Mouse (Mus musculus) liver, adult 2 months (tissue): ENCODE measurements around the gene Rassf8. TPM values are rescaled to one million over a fixed set of nuclear protein-coding genes. Genes with fewer than 3 reads are reported as not detected.

Source experiments
- DNase-seq: peaks from one replicate; pipeline ENCODE4 v3.0.0-alpha.2; 2011; ENCODE audit warnings: low read depth, low spot score; ENCODE audit errors: extremely low read depth
- H3K27ac ChIP-seq: fragments of 200-500 bp; replicated peaks from 2 replicates; pipeline ENCODE4 v1.5.1; 2012; ENCODE audit warnings: low read depth, mild to moderate bottlenecking, control low read depth, inconsistent platforms, low read length; ENCODE audit not compliant: insufficient read depth
- H3K27me3 ChIP-seq: fragments of 200-500 bp; 2 replicates; pipeline ENCODE4 v1.6.1; 2012; ENCODE audit warnings: mild to moderate bottlenecking, moderate library complexity, low read length, inconsistent platforms; ENCODE audit not compliant: control insufficient read depth, insufficient read depth
- H3K36me3 ChIP-seq: fragments of 200-500 bp; 2 replicates; pipeline ENCODE4 v1.6.1; 2012; ENCODE audit warnings: low read length, inconsistent platforms; ENCODE audit not compliant: control insufficient read depth, insufficient read depth
- H3K4me1 ChIP-seq: fragments of 200-500 bp; 2 replicates; pipeline ENCODE4 v1.6.1; 2011; ENCODE audit warnings: low read length; ENCODE audit not compliant: control insufficient read depth, insufficient read depth
- H3K4me3 ChIP-seq: fragments of 200-500 bp; 2 replicates; pipeline ENCODE4 v1.5.1; 2011; ENCODE audit warnings: low read depth, mild to moderate bottlenecking, control low read depth, low read length, moderate library complexity; ENCODE audit not compliant: insufficient read depth
- H3K79me2 ChIP-seq: fragments of 200-500 bp; 2 replicates; pipeline ENCODE4 v1.6.1; 2012; ENCODE audit warnings: inconsistent platforms, mild to moderate bottlenecking, low read length, moderate library complexity; ENCODE audit not compliant: control insufficient read depth, insufficient read depth
- H3K9ac ChIP-seq: fragments of 200-500 bp; 2 replicates; pipeline ENCODE4 v1.6.1; 2012; ENCODE audit warnings: low read depth, mild to moderate bottlenecking, control low read depth, inconsistent platforms, low read length
- CTCF ChIP-seq: fragments of 200-500 bp; IDR thresholded peaks from 2 replicates; pipeline ENCODE4 v1.5.1; 2011; ENCODE audit warnings: low read depth, low read length, control low read depth
- POLR2A ChIP-seq: fragments of 200-500 bp; IDR thresholded peaks from 2 replicates; pipeline ENCODE4 v1.6.1; 2011; ENCODE audit warnings: low read length, control low read depth; ENCODE audit not compliant: insufficient read depth; ENCODE audit errors: extremely low read depth
- whole genome bisulfite sequencing: fragments of 180-500 bp; shearing (Covaris S2); methylation state at CpG from one replicate; pipeline ENCODE4 v1.1.7; 2018; 5-methylcytosine and 5-hydroxymethylcytosine counted together
- polyA plus RNA-seq: library from polyadenylated mRNA; depleted of rRNA; stranded (reverse); fragments of >200 nt; gene quantifications from 2 replicates; pipeline ENCODE4 v1.2.3, GENCODE M21; 2012
- total RNA-seq: library from RNA; depleted of rRNA; stranded (reverse); fragments of >200 nt; gene quantifications from 2 replicates; pipeline ENCODE4 v1.2.3, GENCODE M21; 2014

Rassf8 gene
- total and polyA plus RNA-seq, 2 experiments = 19.5 to 30.0 TPM

DNA sequence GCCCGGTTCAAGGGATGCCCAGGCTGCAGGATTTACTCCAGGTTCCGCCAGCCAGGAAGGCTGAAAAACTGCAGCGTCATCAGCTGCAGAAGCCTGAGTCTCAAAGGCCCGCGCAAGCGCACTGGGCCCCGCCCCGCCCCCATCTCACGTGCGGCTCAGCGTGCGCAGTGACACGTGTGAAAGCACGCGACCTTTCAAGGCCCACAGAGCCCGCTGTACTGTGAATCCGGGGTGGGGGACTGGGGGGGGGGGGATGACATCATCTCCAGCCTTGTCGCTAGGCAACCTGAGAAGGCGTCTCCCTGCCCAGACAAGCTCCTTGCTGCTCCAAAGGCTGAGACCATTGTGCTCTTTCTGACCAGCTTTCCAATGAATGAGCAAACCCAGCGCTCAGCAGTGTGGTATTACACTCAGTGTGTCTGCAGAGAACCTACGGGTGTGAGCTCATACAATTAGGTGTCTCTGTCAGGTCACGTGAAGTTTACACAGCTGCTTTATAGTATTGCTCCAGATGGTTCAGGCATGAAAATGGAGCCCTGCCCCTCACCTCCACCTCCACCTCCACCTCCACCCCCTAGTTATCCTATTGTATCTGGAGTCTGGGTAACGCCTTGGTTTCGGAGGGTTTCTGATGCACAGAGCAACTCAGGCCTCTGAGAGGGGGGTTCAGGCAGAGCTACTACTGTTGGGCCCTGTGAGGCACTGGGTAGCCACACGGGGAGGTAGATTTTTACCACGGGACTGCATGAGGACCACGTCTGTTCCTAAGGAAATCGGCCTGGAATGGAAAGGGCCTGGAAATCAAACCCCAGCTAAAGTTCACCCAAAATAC is 109.4 kb downstream of the Rassf8 start:
- WGBS = 29% methylated on average over 28 of the region's 28 CpGs
- Histone ChIP-seq H3K36me3 (no peaks in the 10 kb centered on the region), H3K9ac (no peak overlapping the region), H3K27ac (no peak overlapping the region), H3K27me3 (no peaks in the 10 kb centered on the region), H3K4me3 (no peak overlapping the region), H3K79me2 (no peaks in the 10 kb centered on the region), H3K4me1 (peaks cover 8% of the 10 kb centered on the region)
- no peak for TF ChIP-seq CTCF
- no peak for TF ChIP-seq POLR2A
- DNase-seq = peak; percentile 78

DNA sequence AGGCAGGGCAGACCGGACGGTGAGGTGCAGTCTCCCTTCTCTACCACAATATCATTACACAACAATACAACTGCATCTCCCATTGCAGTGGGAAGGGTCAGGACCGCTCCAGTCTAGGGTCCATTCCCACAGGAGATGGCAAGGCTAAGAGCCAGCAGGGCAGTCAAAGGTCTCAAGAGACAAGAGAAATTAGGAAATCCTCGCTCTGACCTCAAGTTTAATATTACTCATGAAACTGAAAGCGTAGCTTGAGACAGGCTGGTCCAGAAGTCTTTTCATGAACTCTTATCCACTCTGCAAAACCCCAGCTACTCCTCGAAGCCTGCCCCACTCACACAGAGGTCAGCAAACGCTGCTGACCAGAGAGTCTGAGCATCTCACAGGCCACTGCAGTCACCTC is 110.9 kb downstream of the Rassf8 start:
- no peak overlapping the region for H3K4me3 ChIP-seq
- WGBS = 37% methylated on average over 7 of the region's 7 CpGs
- H3K9ac ChIP-seq = no peak overlapping the region
- 0 out of 2 replicates have a peak overlapping the region, but pooled peaks have one; percentile 23 for H3K27ac ChIP-seq
- H3K79me2 ChIP-seq = no peaks in the 10 kb centered on the region
- peak; percentile 84 for DNase-seq
- H3K36me3 ChIP-seq = no peaks in the 10 kb centered on the region
- TF ChIP-seq POLR2A (no peak), CTCF (no peak)
- no peaks in the 10 kb centered on the region for H3K27me3 ChIP-seq
- H3K4me1 ChIP-seq = peaks cover 8% of the 10 kb centered on the region

GRCm38 (mm10) chr6:145858414-145858813 is 111.9 kb downstream of the Rassf8 start:
- Histone ChIP-seq H3K27me3 (no peaks in the 10 kb centered on the region), H3K4me3 (no peak overlapping the region), H3K4me1 (peaks cover 8% of the 10 kb centered on the region), H3K36me3 (no peaks in the 10 kb centered on the region), H3K9ac (no peak overlapping the region), H3K79me2 (no peaks in the 10 kb centered on the region), H3K27ac (no peak overlapping the region)
- TF ChIP-seq POLR2A (no peak), CTCF (no peak)
- 48% methylated on average over 8 of the region's 8 CpGs for WGBS
- peak; percentile 61 for DNase-seq

DNA sequence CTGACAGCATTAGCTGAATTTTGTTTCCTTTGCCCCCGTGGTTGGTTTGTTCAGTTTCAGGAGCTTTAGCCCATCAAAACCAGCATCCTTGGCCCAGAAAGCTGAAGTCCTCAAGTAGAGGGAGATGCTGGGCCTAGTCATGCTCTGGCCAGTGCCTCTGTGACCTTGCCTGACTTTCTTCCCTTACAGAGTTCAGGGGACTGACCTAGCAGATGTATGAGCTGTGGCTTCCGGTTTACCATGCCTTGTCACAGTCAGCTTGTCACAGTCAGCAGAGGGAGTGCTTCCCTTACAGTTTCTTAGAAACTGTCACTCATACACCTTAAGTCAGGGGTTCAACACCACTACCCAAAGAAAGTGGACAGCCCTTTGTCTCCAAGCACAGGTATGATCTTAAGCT is 113.8 kb downstream of the Rassf8 start:
- H3K27me3 ChIP-seq = no peaks in the 10 kb centered on the region

DNA sequence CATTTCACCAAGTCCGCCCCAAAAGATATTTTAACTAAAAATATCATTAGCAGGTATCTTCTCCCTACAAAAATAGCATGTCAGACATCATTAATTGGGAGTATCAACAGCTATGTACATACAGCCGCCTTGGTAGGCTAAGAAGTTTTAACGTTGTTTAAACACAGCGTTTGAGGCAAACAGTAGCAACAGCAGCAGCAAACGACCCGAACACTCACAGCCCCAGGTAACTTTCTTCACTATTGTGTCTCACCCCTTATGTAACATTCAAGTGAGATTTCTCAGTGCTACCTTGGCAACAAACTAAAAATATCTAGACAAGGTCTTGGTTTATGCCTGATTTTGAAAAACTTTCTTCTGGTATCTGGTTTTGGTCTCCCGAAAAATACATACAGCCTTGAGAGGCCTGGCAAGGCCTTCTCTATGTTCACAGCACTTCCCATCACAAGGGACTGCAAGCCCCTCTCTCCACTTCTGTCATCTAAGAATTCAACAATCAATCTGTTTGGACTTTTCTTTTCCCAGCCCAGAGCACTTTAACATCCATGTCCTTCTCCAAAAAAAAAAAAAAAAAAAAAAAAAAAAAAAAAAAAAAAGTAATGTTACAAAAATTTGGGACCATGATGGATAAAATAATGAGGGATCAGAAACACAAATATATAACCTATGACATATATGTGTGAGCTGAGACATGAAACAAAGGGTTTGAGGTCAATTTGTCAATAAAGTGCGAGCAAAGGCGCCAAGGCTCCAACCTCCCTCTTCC is 115.1 kb downstream of the Rassf8 start:
- Histone ChIP-seq H3K36me3 (no peaks in the 10 kb centered on the region), H3K79me2 (no peaks in the 10 kb centered on the region), H3K9ac (no peak overlapping the region), H3K27ac (no peak overlapping the region), H3K4me3 (no peak overlapping the region), H3K4me1 (peaks cover 9% of the 10 kb centered on the region), H3K27me3 (no peaks in the 10 kb centered on the region)
- TF ChIP-seq POLR2A (no peak), CTCF (no peak)
- 85% methylated on average over 9 of the region's 9 CpGs for WGBS
- DNase-seq = no peak

More for the DNA sequence above, 113.8 kb downstream of the Rassf8 start:
- DNase-seq = no peak
- Histone ChIP-seq H3K4me3 (no peak overlapping the region), H3K36me3 (no peaks in the 10 kb centered on the region), H3K9ac (no peak overlapping the region), H3K27ac (no peak overlapping the region), H3K4me1 (peaks cover 11% of the 10 kb centered on the region), H3K79me2 (no peaks in the 10 kb centered on the region)
- 69% methylated on average over 2 of the region's 2 CpGs for WGBS
- TF ChIP-seq POLR2A (no peak), CTCF (no peak)

DNA sequence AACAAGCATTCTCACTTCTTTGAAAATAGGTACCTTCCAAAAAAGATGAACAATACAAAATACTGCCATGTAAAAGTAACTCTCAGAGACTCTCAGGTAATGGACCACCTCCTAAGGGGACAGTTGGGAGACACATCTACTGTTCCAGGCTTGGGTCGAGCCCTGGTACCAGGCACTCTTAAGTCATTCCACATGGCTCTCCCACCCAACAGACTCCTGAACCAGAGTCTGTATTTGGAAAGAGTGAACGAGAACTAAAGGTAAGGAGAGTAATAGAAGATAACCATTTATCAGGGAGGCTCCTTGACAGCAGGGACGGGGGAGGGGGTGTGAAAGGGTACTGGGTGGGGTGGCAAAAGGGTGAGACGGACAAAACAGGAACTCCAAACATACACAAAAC is 115.8 kb downstream of the Rassf8 start:
- no peak overlapping the region for H3K4me3 ChIP-seq
- no peaks in the 10 kb centered on the region for H3K79me2 ChIP-seq
- no peaks in the 10 kb centered on the region for H3K27me3 ChIP-seq
- H3K36me3 ChIP-seq = no peaks in the 10 kb centered on the region
- DNase-seq = no peak
- H3K4me1 ChIP-seq = peaks cover 7% of the 10 kb centered on the region
- no peak overlapping the region for H3K27ac ChIP-seq
- TF ChIP-seq POLR2A = no peak
- no peak for TF ChIP-seq CTCF
- WGBS = 53% methylated on average over 4 of the region's 4 CpGs
- H3K9ac ChIP-seq = no peak overlapping the region
